12 mouse cellular contexts compared by ENCODE assay signal in genomic region chr11:69443328-69443727, GRCm38 (mm10). TPM values are rescaled to one million over a fixed set of nuclear protein-coding genes. Genes with fewer than 3 reads are reported as not detected.
DNase-seq lines count a peak whose midpoint lies in the region; ATAC-seq and TF ChIP-seq lines count a peak whose summit lies in the region.
"Had no signal": no experiment of that assay in that cellular context is flagged by ENCODE, and none has a peak within 500 bp of the region (broad histone marks: within the 10 kb centered on the region; RNA-seq: fewer than 3 reads in every experiment).

No protein-coding gene starts in this region.

- no peak for TF ChIP-seq CTCF in C2C12 (IDR thresholded peaks at IDR 0.05; ENCODE audit: control insufficient read depth, insufficient read depth, insufficient read length)

- H3K27me3 ChIP-seq in C2C12 (ENCODE audit: control insufficient read depth, insufficient read depth, insufficient read length), result no peaks in the 10 kb centered on the region
- H3K27me3 ChIP-seq: embryonic facial prominence, embryonic 12.5 days; midbrain, embryonic 12.5 days had no signal

- no peaks in the 10 kb centered on the region for H3K36me3 ChIP-seq in C2C12 (ENCODE audit: control insufficient read depth, insufficient read depth)
- H3K36me3 ChIP-seq: embryonic facial prominence, embryonic 12.5 days; heart, embryonic 13.5 days; midbrain, embryonic 12.5 days had no signal

- no peak overlapping the region for H3ac ChIP-seq in C2C12 (ENCODE audit: control insufficient read depth, insufficient read length, low read depth)

- intact Hi-C loops in gastrocnemius, postnatal 14 days (cut with DNase I; ENCODE audit: low total_unique reads), result no loop called here

- ATAC-seq in erythroid progenitor cell, adult 5-6 weeks (replicated peaks; ENCODE audit: low FRiP score, poor library complexity, severe bottlenecking), result no peak
- no peak for ATAC-seq in erythroblast, adult 5-6 weeks (replicated peaks; ENCODE audit: low FRiP score, poor library complexity, severe bottlenecking)

- no peaks in the 10 kb centered on the region for H3K79me2 ChIP-seq in C2C12 (ENCODE audit: control insufficient read depth, insufficient read depth)

- no peak overlapping the region for H3K4me3 ChIP-seq in C2C12 (ENCODE audit: insufficient read depth, poor library complexity, severe bottlenecking)
- H3K4me3 ChIP-seq: embryonic facial prominence, embryonic 12.5 days; heart, embryonic 13.5 days; midbrain, embryonic 12.5 days had no signal

- H3K79me3 ChIP-seq in C2C12 (ENCODE audit: low read depth), result no peaks in the 10 kb centered on the region

- DNase-seq in 3134 (ENCODE audit: extremely low read depth, insufficient read length, low spot score), result peak; percentile 58
- peak; percentile 13 for DNase-seq in fibroblast of lung, adult 2 months (ENCODE audit: low read depth)
- peak; percentile 62 to 81 for DNase-seq in lung, adult 18-20 months
- DNase-seq in gastrocnemius, postnatal 14 days, result no peak
- no peak for DNase-seq in thymus, postnatal 36 days
- DNase-seq: thymus, postnatal 25 days had no signal

TF ChIP-seq in C2C12, 6 proteins besides CTCF, POLR2A, EP300 and RAD21:
- TF ChIP-seq MYOG (IDR thresholded peaks at IDR 0.05; ENCODE audit: control insufficient read depth, extremely low read depth, insufficient read length), result no peak
- TF ChIP-seq FOSL1 (IDR thresholded peaks at IDR 0.05; ENCODE audit: insufficient read depth, low read length, poor library complexity, severe bottlenecking), result peak; percentile 83
- TF ChIP-seq MYOD1 (IDR thresholded peaks at IDR 0.05; ENCODE audit: control insufficient read depth, insufficient read length, low read depth), result peak; percentile 36
- TF ChIP-seq USF1 (IDR thresholded peaks at IDR 0.05; ENCODE audit: low read depth), result peak; percentile 77
- TF ChIP-seq CEBPB (IDR thresholded peaks at IDR 0.05; ENCODE audit: low read depth), result peak; percentile 92
- TF ChIP-seq MAX (IDR thresholded peaks at IDR 0.05), result peak; percentile 99
TF ChIP-seq in C2C12: peak in this region for 5.

RNA-seq across cellular contexts. Expression of gene Kdm6b, which starts 29.9 kb away (rescaled TPM):
- polyA plus RNA-seq in C2C12 (2012; fragmentation: generic; extraction: Trizol), result 9.0 TPM
- total RNA-seq in erythroid progenitor cell, adult 5-6 weeks (2015; ENCODE audit: low replicate concordance), result 6.5 and 11.7 TPM in 2 replicates
- 0.64 and 1.2 TPM in 2 replicates for total RNA-seq in erythroid progenitor cell, adult 5-6 weeks (2017; ENCODE audit: low replicate concordance)
- 5.8 and 8.2 TPM in 2 replicates for total RNA-seq in erythroblast, adult 5-6 weeks (2015; ENCODE audit: low replicate concordance)
- total RNA-seq in erythroblast, adult 5-6 weeks (2017; ENCODE audit: low replicate concordance), result 0.84 and 1.5 TPM in 2 replicates
- 10 to 100 TPM; 30.3 to 31.4 TPM for total RNA-seq in gastrocnemius, postnatal 14 days (2021)

RNA-seq across cellular contexts. Expression of gene Tmem88, which starts 45.3 kb away (rescaled TPM):
- 0.16 TPM for polyA plus RNA-seq in C2C12 (2012; fragmentation: generic; extraction: Trizol)
- not detected in 2 replicates for total RNA-seq in erythroid progenitor cell, adult 5-6 weeks (2015; ENCODE audit: low replicate concordance)
- total RNA-seq in erythroid progenitor cell, adult 5-6 weeks (2017; ENCODE audit: low replicate concordance), result not detected in 2 replicates
- total RNA-seq in erythroblast, adult 5-6 weeks (2015; ENCODE audit: low replicate concordance), result not detected in 2 replicates
- total RNA-seq in erythroblast, adult 5-6 weeks (2017; ENCODE audit: low replicate concordance), result not detected in 2 replicates
- total RNA-seq in gastrocnemius, postnatal 14 days (2021), result 10 to 100 TPM; 12.8 to 15.2 TPM

RNA-seq across cellular contexts. Expression of gene Cyb5d1, which starts 47.9 kb away (rescaled TPM):
- polyA plus RNA-seq in C2C12 (2012; fragmentation: generic; extraction: Trizol), result 22.8 TPM
- 8.3 and 11.7 TPM in 2 replicates for total RNA-seq in erythroid progenitor cell, adult 5-6 weeks (2015; ENCODE audit: low replicate concordance)
- total RNA-seq in erythroid progenitor cell, adult 5-6 weeks (2017; ENCODE audit: low replicate concordance), result 25.7 and 32.5 TPM in 2 replicates
- total RNA-seq in erythroblast, adult 5-6 weeks (2015; ENCODE audit: low replicate concordance), result 12.5 and 16.1 TPM in 2 replicates
- total RNA-seq in erythroblast, adult 5-6 weeks (2017; ENCODE audit: low replicate concordance), result 23.5 and 31.4 TPM in 2 replicates
- 10 to 100 TPM; 19.0 to 20.7 TPM for total RNA-seq in gastrocnemius, postnatal 14 days (2021)

RNA-seq across cellular contexts. Expression of gene Naa38, which starts 48.0 kb away (rescaled TPM):
- polyA plus RNA-seq in C2C12 (2012; fragmentation: generic; extraction: Trizol), result 229 TPM
- 26.8 and 31.7 TPM in 2 replicates for total RNA-seq in erythroid progenitor cell, adult 5-6 weeks (2015; ENCODE audit: low replicate concordance)
- 21.6 and 21.9 TPM in 2 replicates for total RNA-seq in erythroid progenitor cell, adult 5-6 weeks (2017; ENCODE audit: low replicate concordance)
- 25.6 and 30.3 TPM in 2 replicates for total RNA-seq in erythroblast, adult 5-6 weeks (2015; ENCODE audit: low replicate concordance)
- 18.5 and 25.2 TPM in 2 replicates for total RNA-seq in erythroblast, adult 5-6 weeks (2017; ENCODE audit: low replicate concordance)
- 10 to 100 TPM; 79.5 to 87.9 TPM for total RNA-seq in gastrocnemius, postnatal 14 days (2021)

Comparison
In these comparisons a context has a peak if more than half of its experiments do, and no peak if none do; other contexts are left out.
1. DNase-seq: peak in 3134 (single experiment), fibroblast of lung, adult 2 months (single experiment) and lung, adult 18-20 months (2 of 2); none in gastrocnemius, postnatal 14 days (single experiment) and thymus, postnatal 36 days (0 of 2).
2. RNA of gene Tmem88, which starts 45.3 kb away (total RNA-seq): 12.8 to 15.2 TPM in gastrocnemius, postnatal 14 days; not detected in erythroid progenitor cell, adult 5-6 weeks and not detected in erythroblast, adult 5-6 weeks; every median in the first group is over 10 times any median in the second.